In the genomic region with DNA sequence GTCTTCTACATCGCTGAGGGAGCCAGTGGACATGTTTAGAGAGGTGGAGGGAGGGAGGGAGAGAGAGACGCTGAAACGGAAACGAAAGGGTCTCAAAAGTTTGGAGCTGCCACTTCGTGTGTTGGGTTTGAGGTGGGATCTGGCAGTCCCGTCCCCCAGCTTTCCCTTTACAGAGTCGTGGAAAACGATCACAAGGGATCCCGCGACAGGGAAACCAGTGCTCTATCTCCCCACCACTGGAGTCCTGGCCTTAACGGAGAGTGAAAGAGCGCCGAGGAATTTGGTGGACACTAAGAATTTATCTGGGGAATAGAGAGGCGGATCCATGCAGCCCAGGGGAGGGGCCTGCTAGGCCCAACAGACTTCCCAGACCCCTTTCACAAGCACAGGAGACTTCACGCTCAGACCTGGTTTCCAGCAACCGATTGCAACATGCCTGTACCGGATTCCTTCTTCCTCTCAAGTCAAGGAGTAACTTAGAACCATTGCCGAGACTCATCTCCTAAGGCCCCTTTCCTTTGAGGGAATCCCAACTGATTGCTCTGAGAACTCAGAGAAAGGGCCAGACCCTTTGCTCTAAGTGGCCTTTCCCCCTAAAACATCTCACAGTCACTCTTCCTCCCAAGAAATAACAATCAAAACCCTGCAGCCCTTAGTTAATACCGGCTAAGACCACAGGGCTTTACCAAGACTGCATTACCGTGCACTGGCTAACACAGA, we compare ENCODE assay signal across 9 mouse cellular contexts. TPM values are rescaled to one million over a fixed set of nuclear protein-coding genes. Genes with fewer than 3 reads are reported as not detected.
DNase-seq lines count a peak whose midpoint lies in the region; ATAC-seq and TF ChIP-seq lines count a peak whose summit lies in the region.
"Had no signal": no experiment of that assay in that cellular context is flagged by ENCODE, and none has a peak within 500 bp of the region (broad histone marks: within the 10 kb centered on the region; RNA-seq: fewer than 3 reads in every experiment).

Tcf21 (minus strand) TSS at position 304 of the 720 bp plus-strand sequence.

- WGBS in embryonic facial prominence, embryonic 10.5 days, result under 1% methylated on average over 20 of the region's 20 CpGs
- WGBS in limb, embryonic 14.5 days, result 5% methylated on average over 20 of the region's 20 CpGs
- WGBS in neural tube, embryonic 15.5 days, result 6% methylated on average over 20 of the region's 20 CpGs

- intact Hi-C loops in heart, postnatal 36 days (cut with DNase I), result loop anchor here (10.0 kb wide), 2 partner anchors 55 to 255 kb away; no protein-coding TSS in a partner anchor
- intact Hi-C loops in gastrocnemius, postnatal 36 days (cut with DNase I), result no loop called here

- H3K9ac ChIP-seq in ES-Bruce4 (ENCODE audit: low read depth, poor library complexity, severe bottlenecking), result peak within 1 kb of the TSS; percentile 16; the same call in 1 of the 2 replicates
- H3K9ac ChIP-seq in limb, embryonic 14.5 days (ENCODE audit: low read depth, low read length, severe bottlenecking), result no peak within 1 kb of the TSS
- no peak within 1 kb of the TSS for H3K9ac ChIP-seq in neural tube, embryonic 15.5 days (replicated peaks)

- H3K27ac ChIP-seq in ES-Bruce4 (ENCODE audit: insufficient read depth, low read length), result no peak within 1 kb of the TSS
- H3K27ac ChIP-seq in embryonic facial prominence, embryonic 10.5 days (replicated peaks), result no peak within 1 kb of the TSS; the same call in 1 of the 2 replicates
- no peak within 1 kb of the TSS for H3K27ac ChIP-seq in limb, embryonic 14.5 days (replicated peaks; ENCODE audit: low read depth, low read length)
- H3K27ac ChIP-seq in neural tube, embryonic 15.5 days (replicated peaks), result no peak within 1 kb of the TSS

- peak; percentile 53 for DNase-seq in embryonic facial prominence, embryonic 10.5 days (ENCODE audit: low spot score)
- peak; percentile 68 to 77 for DNase-seq in heart, postnatal 36 days
- no peak for DNase-seq in limb, embryonic 14.5 days (ENCODE audit: low spot score)
- DNase-seq in spleen, postnatal 4 days (ENCODE audit: low spot score in 2 of 2), result no peak
- no peak for DNase-seq in gastrocnemius, postnatal 36 days
- no peak for DNase-seq in left cerebral cortex, adult 18-20 months (ENCODE audit: low spot score in 2 of 2)

- no peak within 1 kb of the TSS for H3K4me2 ChIP-seq in limb, embryonic 14.5 days (replicated peaks; ENCODE audit: low read depth, low read length, severe bottlenecking)
- peak within 1 kb of the TSS; percentile 27; the same call in 1 of the 2 replicates for H3K4me2 ChIP-seq in neural tube, embryonic 15.5 days

- peak within 1 kb of the TSS; percentile 44 for H3K4me3 ChIP-seq in ES-Bruce4 (ENCODE audit: low read depth, low read length)
- H3K4me3 ChIP-seq in embryonic facial prominence, embryonic 10.5 days, result peak within 1 kb of the TSS; percentile 40
- H3K4me3 ChIP-seq in limb, embryonic 14.5 days (replicated peaks; ENCODE audit: low read length), result peak within 1 kb of the TSS; percentile 1; the same call in 1 of the 2 replicates
- no peak within 1 kb of the TSS; the same call in 1 of the 2 replicates for H3K4me3 ChIP-seq in neural tube, embryonic 15.5 days (replicated peaks)
- H3K4me3 ChIP-seq: megakaryocyte, embryonic 14.5 days had no signal

- no peak for TF ChIP-seq CTCF in ES-Bruce4 (IDR thresholded peaks at IDR 0.05; ENCODE audit: low read depth, low read length)

- ATAC-seq in limb, embryonic 14.5 days (ENCODE audit: low FRiP score, low read depth), result no peak
- ATAC-seq in neural tube, embryonic 15.5 days (ENCODE audit: low FRiP score), result no peak

- TF ChIP-seq POLR2A in ES-Bruce4 (IDR thresholded peaks at IDR 0.05; ENCODE audit: insufficient read depth, low read length), result no peak
- no peak for TF ChIP-seq POLR2A in limb, embryonic 14.5 days (IDR thresholded peaks at IDR 0.05; ENCODE audit: borderline replicate concordance, extremely low read depth, insufficient read depth, insufficient read length)

- no peak for TF ChIP-seq EP300 in ES-Bruce4 (IDR thresholded peaks at IDR 0.05; ENCODE audit: insufficient read depth, low read depth, low read length)

- H3K9me3 ChIP-seq in ES-Bruce4 (replicated peaks; ENCODE audit: control insufficient read depth, insufficient read depth, low read length, poor library complexity, severe bottlenecking), result no peaks in the 10 kb centered on the region
- H3K9me3 ChIP-seq in embryonic facial prominence, embryonic 10.5 days, result no peaks in the 10 kb centered on the region
- H3K9me3 ChIP-seq in limb, embryonic 14.5 days (ENCODE audit: control insufficient read depth, low read length), result no peaks in the 10 kb centered on the region
- H3K9me3 ChIP-seq in neural tube, embryonic 15.5 days (replicated peaks), result no peaks in the 10 kb centered on the region

- H3K36me3 ChIP-seq in ES-Bruce4 (ENCODE audit: control insufficient read depth, insufficient read depth, low read length, poor library complexity, severe bottlenecking), result no peaks in the 10 kb centered on the region
- H3K36me3 ChIP-seq in embryonic facial prominence, embryonic 10.5 days (replicated peaks), result no peaks in the 10 kb centered on the region
- no peaks in the 10 kb centered on the region for H3K36me3 ChIP-seq in limb, embryonic 14.5 days (ENCODE audit: control insufficient read depth, insufficient read depth, low read length)
- H3K36me3 ChIP-seq in neural tube, embryonic 15.5 days, result no peaks in the 10 kb centered on the region

- H3K27me3 ChIP-seq in ES-Bruce4 (ENCODE audit: control insufficient read depth, insufficient read depth, low read length, poor library complexity, severe bottlenecking), result peaks cover 8% of the 10 kb centered on the region; the same call in 1 of the 2 replicates
- H3K27me3 ChIP-seq in embryonic facial prominence, embryonic 10.5 days (replicated peaks; ENCODE audit: low read depth, poor library complexity, severe bottlenecking), result peaks cover 98% of the 10 kb centered on the region
- peaks cover 87% of the 10 kb centered on the region for H3K27me3 ChIP-seq in limb, embryonic 14.5 days (ENCODE audit: control insufficient read depth, insufficient read depth, low read length)
- H3K27me3 ChIP-seq in neural tube, embryonic 15.5 days (replicated peaks), result peaks cover 90% of the 10 kb centered on the region

- H3K4me1 ChIP-seq in ES-Bruce4 (ENCODE audit: control insufficient read depth, insufficient read depth, low read length), result no peaks in the 10 kb centered on the region
- H3K4me1 ChIP-seq in embryonic facial prominence, embryonic 10.5 days, result peaks cover 19% of the 10 kb centered on the region
- no peaks in the 10 kb centered on the region for H3K4me1 ChIP-seq in limb, embryonic 14.5 days (ENCODE audit: control insufficient read depth, insufficient read depth, low read length)
- peaks cover 6% of the 10 kb centered on the region for H3K4me1 ChIP-seq in neural tube, embryonic 15.5 days

RNA-seq across cellular contexts. Expression of gene Tcf21, which starts in this region (rescaled TPM):
- not detected in 2 replicates for polyA plus RNA-seq in ES-Bruce4 (2011; ENCODE audit: insufficient read depth, insufficient read length, low read depth, missing spikeins)
- polyA plus RNA-seq in embryonic facial prominence, embryonic 10.5 days (2016; fragmentation: Nextera tagmentation; extraction: Ambion mirVana), result 4.8 and 5.0 TPM in 2 replicates
- total RNA-seq in heart, postnatal 36 days (2021), result 10 to 100 TPM; 10.3 to 12.4 TPM
- polyA plus RNA-seq in limb, embryonic 14.5 days (2012; rRNA removed), result 0.17 and 0.65 TPM in 2 replicates
- polyA plus RNA-seq in limb, embryonic 14.5 days (2014; fragmentation: Nextera tagmentation; extraction: Ambion mirVana), result 0.23 TPM in 1 of 2 replicates, not detected in the other
- polyA plus RNA-seq in neural tube, embryonic 15.5 days (2015; fragmentation: Nextera tagmentation; extraction: Ambion mirVana), result 20.9 TPM in 1 of 2 replicates, not detected in the other
- total RNA-seq in gastrocnemius, postnatal 36 days (2021), result not detected
- total RNA-seq in left cerebral cortex, adult 18-20 months (2021), result not detected

Comparison
In these comparisons a context has a peak if more than half of its experiments do, and no peak if none do; other contexts are left out.
1. RNA of gene Tcf21 (total RNA-seq): 10.3 to 12.4 TPM in heart, postnatal 36 days; not detected in gastrocnemius, postnatal 36 days and not detected in left cerebral cortex, adult 18-20 months; every median in the first group is over 10 times any median in the second.
2. DNase-seq: peak in embryonic facial prominence, embryonic 10.5 days (single experiment) and heart, postnatal 36 days (2 of 2); none in limb, embryonic 14.5 days (single experiment), spleen, postnatal 4 days (0 of 2), gastrocnemius, postnatal 36 days (0 of 2) and left cerebral cortex, adult 18-20 months (0 of 2).